Mouse (Mus musculus): ENCODE measurements around the gene Tmem214. TPM values are rescaled to one million over a fixed set of nuclear protein-coding genes. Genes with fewer than 3 reads are reported as not detected.

The Tmem214 gene
- 10 to 100 TPM; 44.4 to 50.0 TPM for total RNA-seq (2021)

DNA sequence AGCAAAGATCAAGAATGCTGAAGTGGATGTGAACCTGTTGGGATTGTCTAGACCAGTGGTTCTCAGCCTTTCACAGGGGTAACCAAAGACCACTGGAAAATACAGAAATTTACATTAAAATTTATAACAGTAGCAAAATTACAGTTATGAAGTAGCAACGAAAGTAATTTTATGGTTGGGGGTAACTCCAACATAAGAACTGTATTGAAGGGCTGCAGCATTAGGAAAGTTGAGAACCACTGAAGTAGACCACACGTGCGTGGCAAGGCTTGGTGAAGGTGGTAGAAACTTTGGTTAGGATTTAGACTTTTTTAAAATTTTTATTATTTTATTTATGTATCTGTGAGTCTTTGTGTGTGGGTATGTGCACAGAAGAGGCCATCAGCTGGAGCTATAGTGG lies at the start of gene Tmem214:
Gene Tmem214 (plus strand): TSS at position 301 of the 400 bp plus-strand sequence.
- DNase-seq: no peak

DNA sequence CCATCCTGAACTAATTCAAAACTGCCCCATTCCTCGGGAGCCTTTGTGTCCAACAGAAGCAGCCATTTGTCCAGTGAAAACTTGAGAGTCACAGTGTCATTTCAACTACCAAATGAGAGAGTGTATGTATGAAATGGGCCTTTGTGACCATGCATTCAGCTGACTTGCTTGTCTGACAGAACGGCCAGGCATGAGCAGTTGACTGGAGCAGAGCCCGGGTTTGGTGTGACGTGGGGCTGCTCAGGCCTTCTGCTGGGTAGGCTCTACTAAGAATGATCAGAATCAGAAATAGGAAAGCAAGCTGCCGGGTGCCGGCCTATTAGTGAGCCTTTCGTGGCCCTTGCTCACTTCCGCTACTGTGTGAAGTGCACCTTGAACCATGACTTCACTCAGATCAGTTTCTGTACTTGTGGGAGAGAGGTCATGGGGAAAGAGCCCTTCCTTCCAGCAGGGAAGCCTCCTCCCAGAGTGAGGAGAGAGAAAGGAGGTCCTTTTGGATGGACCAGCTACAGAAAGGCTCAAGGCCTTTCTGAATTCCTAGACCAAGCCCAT lies 49.0 kb upstream of the Tmem214 start:
- DNase-seq: no peak

DNA sequence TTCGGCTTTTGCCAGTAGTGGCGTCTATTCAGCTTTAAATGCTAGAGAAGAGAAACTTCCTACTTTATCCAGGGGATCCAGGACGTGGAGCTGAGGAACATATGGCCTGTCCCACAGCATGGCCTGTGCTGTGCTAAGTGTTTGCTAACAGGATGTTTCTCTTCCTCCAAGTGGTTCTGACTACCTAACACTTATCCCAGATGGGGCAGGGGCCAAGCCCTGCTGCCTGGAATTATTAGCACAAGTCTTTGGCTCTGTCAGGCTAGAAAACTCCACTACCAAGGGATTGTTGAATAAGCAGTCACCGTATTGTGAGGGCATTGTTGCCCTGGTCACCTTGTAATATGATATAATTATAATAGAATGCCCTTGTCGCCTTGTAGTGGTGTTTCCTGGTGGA lies 45.1 kb upstream of the Tmem214 start:
- no peak for DNase-seq

DNA sequence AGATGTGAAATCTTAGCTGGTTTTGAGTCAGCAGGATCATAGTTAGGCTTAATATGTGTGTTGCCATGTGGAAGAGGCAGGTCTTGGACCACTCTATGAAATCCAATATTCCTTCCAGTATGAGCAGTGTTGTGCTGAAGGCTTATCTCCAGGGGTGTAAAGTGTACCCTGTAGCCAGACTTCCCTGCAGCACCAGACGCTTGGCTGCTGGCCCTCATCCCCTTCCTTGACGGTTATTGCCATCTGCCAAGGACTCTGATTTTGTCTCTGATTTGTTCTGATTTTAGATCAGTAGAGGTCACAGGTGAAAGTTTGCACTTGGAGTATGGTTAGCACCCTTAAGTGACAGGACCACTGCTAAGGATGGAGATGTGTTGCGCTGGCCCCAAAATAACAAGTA lies 44.7 kb upstream of the Tmem214 start:
- no peak for DNase-seq

DNA sequence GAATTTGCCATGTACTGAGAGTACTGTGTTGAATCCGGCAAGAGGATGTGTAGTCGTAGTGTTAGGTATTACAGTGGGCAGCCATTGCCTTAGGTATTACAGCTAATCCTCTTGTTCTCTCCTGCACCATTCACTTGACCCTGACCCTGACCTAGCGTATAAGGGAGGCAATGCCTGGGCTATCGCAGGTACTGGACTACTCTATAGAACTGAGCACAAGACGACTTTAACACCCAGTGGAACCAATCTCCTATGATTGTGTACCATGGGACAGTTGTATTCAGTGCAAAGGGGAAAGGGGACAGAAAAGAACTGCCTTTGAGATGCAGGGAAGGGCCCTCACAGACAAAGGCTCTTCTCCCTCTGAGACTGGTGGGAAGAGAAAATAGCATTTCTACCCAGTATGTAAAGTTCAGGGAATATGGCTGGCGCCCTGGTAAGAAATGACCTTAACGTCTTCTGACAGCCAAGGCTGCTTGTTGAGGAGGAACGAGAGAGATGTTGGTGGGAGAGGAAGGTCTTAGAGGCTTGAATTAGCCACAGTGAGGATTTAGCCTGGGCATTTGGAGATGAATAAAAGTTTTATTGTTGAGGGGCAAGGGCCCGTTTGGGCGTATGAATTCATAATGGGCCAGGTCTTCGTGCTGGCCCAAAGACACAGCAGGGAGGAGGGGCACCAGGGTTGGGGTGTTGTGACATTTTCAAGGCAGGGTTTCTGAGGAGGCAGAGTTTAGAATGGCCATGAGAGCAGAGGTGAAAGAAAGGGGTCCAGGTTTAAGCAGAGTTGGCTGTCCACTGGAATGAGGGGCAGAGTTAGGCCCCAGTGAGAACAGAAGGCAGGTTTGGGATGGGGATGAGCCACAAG lies 43.5 kb upstream of the Tmem214 start:
- no peak for DNase-seq

DNA sequence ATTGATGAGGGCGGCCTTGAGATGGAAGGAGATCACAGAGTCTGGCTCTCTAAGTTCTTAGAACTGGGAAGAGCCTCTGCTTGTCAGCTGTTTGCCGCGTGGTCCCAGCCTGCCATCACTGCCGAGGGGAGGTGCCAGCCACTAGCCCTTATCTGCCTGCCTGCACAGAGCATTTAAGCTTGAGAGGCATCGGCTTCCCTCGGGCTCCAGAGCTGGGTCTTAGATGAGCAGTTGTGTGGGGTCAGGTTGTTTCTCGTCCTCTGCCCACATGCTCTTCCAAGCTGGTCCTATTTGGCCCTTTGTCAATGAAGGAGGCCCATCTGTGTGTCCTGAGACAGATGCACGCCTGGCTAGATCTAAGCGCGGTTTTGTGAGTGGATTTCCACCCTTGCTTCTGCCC lies 42.6 kb upstream of the Tmem214 start:
- no peak for DNase-seq

DNA sequence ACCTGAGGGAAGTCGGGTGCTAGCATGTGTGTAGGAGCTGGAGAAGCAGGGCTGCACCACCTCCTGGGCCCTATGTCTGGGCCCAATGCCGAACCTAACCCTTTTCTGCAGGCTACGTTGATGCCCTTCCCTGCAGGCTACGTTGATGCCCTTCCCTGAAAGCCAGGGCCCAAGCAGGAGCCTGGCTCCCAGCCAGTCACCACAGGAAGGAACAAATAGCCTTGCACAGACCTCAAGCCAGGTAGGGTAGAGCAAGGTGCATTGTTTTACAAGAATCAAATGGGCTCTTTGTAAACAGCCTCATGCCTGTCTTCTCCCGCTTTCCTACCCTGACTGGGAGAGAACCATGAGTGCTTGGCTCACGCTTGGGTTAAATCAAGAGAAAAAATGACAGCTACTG lies 42.0 kb upstream of the Tmem214 start:
- DNase-seq: no peak

DNA sequence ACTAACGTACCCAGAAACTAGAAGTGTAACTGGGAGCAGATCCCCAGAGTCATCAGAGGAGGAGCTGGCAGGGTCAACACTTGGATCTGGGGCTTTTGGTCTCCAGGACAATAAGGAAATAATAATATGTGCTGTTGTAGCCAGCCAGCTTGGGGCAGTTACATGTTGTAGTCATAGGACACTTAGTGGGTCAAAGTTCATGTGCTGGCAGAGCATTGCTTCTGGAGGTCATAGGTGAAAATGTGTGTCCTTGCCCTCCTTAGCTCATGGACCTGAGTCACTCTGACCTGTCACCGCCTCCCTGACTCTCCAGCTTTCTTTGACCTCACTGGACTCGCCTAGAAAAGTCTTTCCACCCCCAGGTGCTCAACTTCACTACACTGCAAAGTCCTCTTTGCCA lies 34.4 kb upstream of the Tmem214 start:
- no peak for DNase-seq

DNA sequence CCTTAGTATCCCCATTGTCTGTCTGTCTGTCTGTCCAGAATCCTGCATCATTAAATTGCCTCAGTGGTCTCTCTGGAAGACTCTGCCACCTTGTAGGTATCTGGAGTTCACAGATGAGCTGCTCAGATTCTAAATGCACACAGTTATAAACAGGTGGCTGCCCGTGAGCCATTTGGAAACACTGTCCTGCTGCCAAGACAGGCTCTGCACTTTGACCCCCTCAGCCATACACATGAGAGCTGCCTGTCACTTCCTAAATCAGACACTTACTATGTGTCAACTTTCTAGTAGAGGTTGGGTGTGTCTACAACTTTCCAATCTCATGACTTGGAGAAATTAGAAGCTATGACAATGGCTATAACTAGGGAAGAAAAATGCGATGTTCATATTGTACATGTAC lies 28.1 kb upstream of the Tmem214 start:
- no peak for DNase-seq

DNA sequence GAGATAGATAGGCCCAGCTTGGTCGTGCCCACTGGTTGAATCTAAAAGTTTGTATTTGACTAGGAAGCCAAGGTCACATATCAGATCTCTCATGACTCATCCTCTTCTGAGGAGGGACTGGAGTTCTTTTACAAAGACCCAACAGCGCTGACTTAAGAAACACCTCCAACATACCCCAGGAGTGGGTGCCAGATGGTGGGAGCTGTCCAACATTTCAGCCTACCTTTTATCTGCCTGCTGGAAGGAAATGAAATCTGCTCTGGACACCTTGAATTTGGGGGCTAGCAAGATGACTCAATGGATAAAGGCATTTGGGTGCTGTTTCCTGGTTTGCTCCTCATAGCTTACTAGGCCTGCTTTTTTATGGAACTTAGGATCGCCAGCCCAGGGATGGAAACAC lies 25.9 kb upstream of the Tmem214 start:
- no peak for DNase-seq

DNA sequence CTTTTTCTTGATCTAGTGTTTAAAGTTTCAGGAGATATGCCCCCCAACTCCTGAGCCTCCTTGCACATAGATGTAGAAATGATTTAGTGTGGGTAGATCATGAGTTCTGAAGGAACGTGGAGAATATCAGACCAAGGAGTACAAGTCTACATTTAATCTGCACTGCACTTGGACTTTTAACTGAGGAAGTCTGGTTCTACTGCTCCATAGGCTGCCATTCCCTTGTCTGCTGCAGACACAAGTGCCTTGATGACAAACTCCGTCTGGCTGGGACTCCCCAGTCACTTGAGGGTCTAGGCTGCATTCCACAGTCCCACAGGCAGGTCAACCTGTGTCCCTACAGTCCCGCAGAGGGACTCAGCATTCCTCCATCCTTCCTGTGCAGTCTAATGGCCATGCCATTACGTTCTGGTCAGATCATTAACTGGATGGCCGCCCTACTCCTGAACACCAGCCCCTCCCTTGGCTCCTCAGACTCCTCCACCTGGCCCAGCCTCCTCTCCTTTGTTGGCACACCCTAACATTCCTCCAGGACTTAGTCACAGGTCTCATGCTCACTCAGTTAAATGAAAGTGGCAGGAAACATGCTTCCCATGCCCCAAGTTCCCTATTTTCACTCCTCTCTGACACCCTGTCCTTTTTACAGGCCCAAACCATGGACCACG lies 17.8 kb upstream of the Tmem214 start:
- no peak for DNase-seq

DNA sequence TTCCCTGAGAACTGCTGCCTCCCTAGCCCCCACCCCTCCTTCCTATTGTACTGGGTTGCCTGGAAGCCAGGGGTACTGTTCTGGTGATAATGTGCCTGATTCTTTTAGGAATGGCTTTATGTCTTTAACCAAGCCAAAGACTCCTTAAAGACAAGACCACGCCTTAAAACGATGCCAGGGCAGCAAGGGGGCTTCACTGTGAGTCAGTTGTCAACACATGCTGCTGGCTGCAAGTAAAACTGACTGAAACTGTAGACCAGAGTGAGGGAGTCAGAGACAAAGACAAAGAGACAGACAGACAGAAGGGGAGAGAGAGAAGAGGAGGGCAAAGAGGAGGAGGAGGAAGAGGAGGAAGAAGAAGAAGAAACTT lies 17.3 kb upstream of the Tmem214 start:
- no peak for DNase-seq

DNA sequence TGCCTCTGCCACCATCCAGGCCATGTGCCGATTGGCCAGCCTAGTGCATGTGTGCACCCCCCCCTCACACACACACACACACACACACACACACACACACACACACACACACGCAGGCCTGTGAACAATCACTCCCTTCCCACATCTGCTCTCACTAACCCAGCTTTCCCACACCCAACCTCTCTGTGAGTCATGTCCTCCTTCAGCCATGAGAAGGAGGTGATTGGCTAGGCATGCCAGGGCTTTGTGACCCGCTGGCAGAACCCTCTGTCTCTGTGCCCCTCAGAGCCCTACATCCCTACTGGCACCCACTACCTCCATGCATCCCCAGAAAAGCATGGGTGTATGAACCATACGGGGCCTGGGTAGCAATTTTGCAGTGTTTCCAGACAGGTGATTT lies 14.3 kb upstream of the Tmem214 start:
- DNase-seq: no peak

DNA sequence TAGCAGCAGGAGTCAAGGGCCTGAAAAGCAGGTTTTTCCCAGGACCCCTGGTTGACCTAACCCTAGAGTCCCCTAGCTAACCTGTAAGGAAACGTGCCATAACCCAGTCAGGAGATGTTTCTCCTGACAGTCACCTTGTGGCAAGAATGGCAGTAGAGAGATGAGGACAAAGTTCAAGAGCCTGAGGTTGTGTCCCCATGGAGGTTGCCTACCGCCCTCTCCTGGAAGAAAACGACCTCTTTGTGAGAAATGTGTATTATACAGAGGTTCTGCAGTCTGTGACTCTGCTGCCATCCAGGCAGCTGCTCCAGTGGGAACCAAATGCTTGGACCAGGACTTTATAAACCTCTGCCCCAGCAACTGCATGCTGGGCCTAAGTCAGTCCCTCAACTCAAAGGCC lies 12.1 kb upstream of the Tmem214 start:
- DNase-seq: no peak

DNA sequence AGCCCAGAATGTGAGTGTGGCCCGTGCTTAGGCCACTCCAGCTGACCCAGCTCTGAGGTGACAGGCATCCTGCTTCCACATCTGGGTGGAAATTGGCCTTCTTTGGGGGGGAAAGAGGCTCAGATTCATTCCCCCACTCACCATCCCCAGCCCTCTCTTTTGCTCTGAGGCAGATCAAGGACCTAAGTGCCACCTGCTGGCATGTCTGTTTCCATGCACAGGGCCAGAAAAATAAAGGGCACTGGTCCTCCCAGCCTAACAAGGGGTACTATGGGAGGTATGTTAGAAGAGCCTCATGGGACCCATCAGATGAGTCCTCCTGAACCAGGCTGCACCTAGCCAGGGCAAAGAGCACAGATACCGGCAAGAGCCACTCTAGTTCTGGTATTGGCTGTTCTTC lies 11.7 kb upstream of the Tmem214 start:
- DNase-seq: no peak

DNA sequence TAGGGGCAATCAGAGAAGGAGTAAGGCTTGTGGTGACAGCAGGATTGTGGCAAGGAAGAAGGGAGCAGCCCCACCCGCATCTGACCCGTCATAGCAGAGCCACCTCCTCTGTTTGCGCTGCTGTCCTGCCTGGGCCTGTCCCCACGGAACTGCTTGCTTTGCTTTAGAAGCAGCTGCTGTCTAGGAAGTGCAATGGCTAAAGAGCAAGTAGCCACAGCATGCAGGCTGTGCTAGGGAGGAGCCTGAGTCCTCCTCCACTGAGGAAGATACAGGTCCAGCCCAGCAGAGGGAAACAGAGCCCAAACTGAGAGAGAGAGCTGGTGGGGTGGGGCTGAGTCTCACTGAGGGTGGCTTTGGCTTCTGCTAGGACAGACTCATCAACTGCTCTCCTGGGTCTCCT lies 4.0 kb upstream of the Tmem214 start:
- peak; percentile 46 for DNase-seq

DNA sequence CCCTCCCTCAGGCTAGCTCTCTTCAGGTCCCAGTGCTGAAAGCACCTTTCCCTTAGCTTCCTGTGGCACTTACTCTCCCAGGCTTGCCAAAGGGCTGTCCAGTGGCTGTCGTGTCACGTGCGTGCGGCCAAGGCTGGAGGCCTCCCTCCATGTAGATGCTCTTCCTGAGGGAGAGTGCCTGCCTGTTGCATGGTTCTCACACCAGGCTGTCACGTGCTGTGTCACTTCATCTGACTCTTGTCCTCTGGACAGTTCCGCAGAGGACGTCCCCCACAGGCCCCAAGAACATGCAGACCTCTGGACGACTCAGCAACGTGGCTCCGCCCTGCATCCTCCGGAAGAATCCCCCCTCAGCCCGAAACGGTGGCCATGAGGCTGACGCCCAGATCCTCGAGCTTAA lies 3.5 kb upstream of the Tmem214 start:
- DNase-seq: no peak

DNA sequence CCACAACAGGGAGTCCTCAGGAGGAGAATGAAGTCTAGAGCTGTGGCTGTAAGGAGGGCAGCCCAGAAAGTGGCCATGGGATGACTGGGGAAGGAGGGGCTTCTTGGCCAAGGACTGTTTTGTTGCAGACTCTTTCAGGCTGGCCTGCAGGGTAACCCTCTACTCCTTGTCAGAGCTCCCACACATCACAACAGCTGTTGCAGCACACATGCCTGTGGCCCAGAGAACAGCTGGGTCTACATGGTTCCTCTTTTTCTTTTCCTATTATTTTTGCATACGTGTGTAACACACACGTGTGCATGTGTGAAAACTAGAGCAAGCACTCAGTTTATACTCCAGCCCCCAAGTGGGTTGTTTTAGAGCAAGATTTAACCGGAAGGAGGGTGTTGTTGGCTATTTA lies 941 bp upstream of the Tmem214 start:
- DNase-seq: no peak

DNA sequence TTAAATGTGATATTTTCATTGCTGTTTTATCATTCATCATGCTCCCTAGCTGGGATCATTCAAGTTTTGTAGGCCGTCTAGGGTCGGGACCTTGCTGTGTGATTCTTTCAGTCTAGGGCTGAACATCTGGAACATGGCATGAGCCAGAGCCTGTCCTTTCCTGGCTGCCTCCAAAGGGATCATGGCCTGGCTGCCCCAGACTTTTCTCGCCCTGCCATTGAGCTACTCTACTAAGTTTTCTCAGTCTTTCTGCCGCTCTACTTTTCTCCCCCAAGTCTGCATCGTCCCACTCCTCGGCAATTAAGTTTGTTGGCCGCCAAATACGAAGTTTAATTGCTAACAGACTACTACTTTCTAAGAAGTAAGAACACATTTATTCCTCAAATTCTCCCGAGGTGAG lies 1.2 kb downstream of the Tmem214 start:
- DNase-seq: no peak

DNA sequence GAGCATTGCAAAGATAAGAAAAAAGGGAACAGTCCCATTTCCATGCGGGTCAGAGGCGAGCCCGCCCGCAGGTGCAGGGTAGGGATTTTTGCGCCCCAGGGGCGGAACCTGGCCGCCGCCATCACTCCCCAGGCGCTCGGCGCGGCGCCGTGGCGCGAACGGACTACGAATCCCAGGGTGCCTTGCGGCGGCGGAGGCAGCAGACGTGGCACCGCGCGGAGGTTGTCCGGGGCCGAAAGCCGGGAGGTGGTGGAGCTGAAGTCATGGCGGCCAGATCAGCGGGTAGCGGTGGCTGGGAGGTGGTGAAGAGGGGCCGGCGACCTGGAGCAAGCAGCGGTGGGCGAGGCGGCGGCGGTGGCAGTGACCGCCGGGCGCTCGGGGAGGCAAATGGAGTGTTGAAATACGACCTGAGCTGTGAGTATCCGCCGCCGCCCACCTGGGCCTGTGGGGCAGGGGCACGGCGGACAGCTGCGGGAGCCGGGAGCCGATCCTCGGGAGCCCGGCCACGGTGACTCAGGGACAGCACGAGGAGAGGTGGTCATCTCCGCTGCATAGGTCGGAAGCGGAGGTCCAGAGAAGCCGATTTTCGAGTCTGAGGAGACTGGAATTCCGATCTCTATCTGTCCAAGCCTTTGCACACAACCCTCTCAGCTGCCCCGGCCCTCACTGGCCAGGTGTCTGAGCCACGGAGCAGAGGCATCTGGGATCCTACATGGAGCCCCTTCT lies 1.8 kb downstream of the Tmem214 start:
- DNase-seq: peak; percentile 94

DNA sequence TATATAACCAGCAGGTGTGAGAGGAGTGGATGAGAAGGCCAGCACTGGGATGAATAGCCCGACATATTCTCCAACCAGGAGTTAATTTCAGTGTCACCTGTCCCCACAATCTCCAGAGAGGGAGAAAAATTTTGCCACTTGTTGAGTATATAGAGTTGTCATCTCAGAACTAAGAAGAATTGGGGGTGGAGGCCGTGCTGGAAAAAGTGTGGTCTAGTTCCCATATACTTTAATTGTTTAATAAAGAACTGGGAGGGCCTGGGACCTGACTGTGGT lies 2.3 kb downstream of the Tmem214 start:
- no peak for DNase-seq

DNA sequence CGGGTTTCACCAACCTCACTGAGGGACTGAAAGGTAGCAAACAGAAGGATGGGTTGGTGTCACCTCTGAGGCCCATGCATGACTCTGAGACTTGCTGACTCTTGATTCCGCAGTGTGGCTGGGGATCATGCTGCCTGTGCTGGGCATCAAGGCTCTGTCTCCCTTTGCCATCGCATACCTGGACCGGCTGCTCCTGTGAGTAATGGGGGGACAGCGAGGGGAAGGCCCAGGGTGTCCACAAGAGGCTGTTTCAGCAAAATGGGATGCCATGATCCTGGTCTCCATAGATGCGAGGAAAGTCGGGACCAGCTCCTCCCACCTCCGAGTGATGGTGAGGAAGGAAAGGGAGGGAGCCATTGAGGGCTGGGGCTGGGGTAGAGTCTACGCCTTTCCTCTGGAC lies 4.8 kb downstream of the Tmem214 start:
- DNase-seq: no peak

DNA sequence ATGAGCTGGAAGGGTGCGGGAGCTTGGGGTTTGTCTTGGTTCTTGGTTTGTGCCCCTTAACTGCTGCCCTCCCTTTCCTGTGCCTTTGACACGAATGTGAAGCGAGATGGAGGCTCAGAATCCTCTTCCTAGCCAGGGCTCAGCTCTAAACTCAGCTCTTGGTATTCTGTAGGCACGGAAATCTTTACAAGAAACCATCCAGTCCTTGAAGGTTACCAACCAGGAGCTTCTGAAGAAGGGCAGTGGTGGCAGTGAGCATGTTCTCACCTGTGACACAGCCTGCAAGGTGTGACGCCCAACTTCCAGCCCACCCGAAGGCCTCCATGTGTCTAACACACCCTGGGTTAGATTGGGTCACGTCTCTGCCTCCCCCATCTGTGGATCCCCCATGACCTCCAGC lies 6.6 kb downstream of the Tmem214 start:
- DNase-seq: no peak

DNA sequence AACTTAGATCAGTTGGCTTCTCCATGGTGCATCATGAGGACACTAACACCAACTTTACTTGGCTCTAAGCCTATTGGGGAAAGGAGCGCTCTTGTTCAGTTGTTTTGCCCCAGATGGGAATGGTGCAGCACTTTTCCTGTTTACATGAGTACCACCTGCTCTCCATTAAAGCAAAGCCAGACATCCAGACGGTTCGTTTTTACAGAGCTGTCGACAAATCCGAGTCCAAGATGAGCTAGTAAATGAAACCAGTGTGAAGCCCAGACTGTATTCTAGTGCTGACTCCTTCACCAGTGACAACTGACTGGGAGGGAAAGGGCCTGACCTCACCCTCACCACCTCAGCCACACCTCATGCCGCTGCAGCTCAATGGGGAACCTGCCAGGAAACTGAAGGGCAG lies 10.8 kb downstream of the Tmem214 start:
- DNase-seq: no peak

Data from heart, postnatal 4 days (tissue).